Mouse (Mus musculus) ES-E14 (cell line): Measurements from ENCODE around the gene Zdhhc13.

Experiments
- MAFK ChIP-seq: IDR thresholded peaks from 2 replicates; pipeline ENCODE4 v1.6.1; 2014; ENCODE audit warnings: mild to moderate bottlenecking, low read depth, low read length, inconsistent platforms; ENCODE audit not compliant: insufficient read depth
- ZC3H11A ChIP-seq: IDR thresholded peaks from 2 replicates; pipeline ENCODE4 v1.6.1; 2012; ENCODE audit warnings: low read depth, mild to moderate bottlenecking, inconsistent platforms, low read length, borderline replicate concordance
- ZNF384 ChIP-seq: IDR thresholded peaks from 2 replicates; pipeline ENCODE4 v1.6.1; 2012; ENCODE audit warnings: low read depth, low read length, inconsistent platforms

DNA sequence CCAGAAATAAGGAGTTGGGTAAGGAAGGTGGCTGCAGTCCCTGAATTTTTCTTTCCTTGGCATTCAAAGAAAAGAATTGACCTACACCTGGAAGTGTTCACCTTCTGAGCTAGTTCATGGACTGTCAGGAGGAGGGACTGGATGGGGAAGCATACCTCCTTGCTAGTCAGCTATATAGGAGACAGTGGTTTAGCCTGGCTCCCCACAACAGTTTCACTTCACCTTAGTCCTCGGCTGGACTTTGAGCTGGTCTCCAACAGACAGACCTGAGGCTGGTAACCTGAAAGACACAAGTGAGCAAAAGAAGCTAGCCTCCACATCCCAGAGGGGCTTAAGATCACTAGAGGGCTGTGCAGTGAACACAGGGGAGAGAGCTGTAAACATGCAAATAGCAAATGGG lies 30.7 kb upstream of the Zdhhc13 start:
- TF ChIP-seq MAFK, result no peak
- TF ChIP-seq ZNF384, result no peak
- no peak for TF ChIP-seq ZC3H11A
